Mouse (Mus musculus) lung, postnatal 4 days (tissue): ENCODE measurements around the gene Grb10.

Experiments
- DNase-seq, 2 experiments: peaks; one replicate each; pipeline ENCODE4 v3.0.0; 2021

The Grb10 gene

GRCm38 (mm10) chr11:12026638-12027037 lies 11.8 kb downstream of the Grb10 start:
- no peak for DNase-seq

DNA sequence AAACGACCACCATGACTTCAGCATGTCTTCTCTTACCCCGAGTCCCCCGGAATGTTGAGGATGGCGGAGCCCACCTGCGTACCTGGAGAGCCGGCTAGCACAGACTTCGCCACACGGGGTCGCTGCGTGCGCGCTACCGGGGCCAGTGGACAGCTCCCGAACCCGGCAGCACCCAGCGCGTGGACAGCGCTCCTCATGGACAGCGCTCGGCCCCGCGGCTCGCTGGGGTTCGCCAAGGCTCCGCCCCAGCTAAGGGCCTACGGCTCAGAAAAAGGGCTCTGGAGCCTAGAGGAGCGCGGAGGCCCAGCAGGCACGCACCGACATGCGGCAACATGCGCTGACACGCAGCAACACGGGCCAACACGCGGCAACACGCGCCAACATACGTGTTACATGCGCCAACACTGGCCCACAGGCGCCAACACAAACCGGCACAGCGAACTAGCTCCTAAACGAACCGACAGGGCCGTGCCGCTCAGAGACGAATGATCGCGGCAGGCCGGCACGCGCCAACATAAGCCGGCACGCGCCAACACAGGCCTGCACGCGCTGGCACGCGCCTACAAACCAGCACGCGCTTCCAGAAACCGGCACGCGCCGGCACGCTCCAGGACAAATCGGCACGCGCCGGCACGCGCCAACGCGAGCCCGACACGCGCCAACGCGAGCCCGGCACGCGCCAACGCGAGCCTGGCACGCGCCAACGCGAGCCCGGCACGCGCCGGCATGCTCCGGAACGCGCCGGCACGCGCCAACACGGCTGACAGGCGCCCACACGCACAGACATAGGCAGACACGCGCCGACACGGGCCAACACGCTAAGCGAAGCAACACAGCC lies 12.5 kb downstream of the Grb10 start:
- peak; percentile 85 to 86 for DNase-seq

GRCm38 (mm10) chr11:12025392-12025755 lies 13.1 kb downstream of the Grb10 start:
- no peak for DNase-seq

- no peak for DNase-seq
Measured at GRCm38 (mm10) chr11:12023051-12023450, 15.4 kb downstream of the Grb10 start.

GRCm38 (mm10) chr11:12019651-12020050 lies 18.8 kb downstream of the Grb10 start:
- DNase-seq = no peak

- no peak for DNase-seq
Measured at GRCm38 (mm10) chr11:12018604-12019003, 19.9 kb downstream of the Grb10 start.

DNA sequence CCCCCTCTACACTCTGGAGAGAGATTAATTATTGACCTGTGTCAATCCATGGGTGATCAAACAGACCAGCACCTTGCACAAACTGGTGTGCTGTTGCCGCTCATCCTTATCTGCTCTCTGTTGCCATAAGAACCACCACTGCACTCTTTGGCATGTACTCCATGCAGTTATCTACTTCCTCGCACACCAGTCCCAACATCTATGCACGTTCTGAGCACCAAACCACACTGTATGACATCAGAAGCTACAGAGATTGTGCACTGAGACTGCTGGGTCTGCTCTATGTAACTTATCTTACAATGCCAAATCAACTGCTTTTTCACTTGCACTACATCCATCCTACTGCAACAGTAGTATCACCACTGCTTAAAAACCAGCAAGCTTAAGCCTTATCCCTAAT lies 28.4 kb downstream of the Grb10 start:
- DNase-seq = no peak

- no peak for DNase-seq
Measured at GRCm38 (mm10) chr11:12000293-12000910, 38.1 kb downstream of the Grb10 start.

- DNase-seq = no peak
Measured at GRCm38 (mm10) chr11:11998881-11999280, 39.6 kb downstream of the Grb10 start.

DNA sequence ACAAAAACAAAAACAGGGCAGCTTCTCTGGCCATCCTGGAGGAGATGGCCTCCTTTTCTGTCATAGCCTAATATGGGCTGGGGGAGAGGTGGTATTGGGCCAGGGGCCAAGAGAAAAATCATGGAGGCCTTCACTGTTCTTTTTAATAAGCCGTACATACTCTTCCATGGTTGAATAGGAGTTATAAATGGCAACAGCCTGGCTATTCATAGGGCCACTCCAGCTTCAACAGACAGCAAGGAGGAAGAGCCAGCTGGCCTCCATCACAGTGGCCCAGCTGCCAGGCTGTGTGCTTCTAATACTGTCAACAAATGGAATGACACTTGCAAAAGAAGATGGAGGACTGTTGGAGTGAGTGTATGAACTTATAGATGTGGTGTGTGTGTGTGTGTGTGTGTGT lies 41.4 kb downstream of the Grb10 start:
- DNase-seq = peak in 1 of 2 experiments; percentile 63

- no peak for DNase-seq
Measured at GRCm38 (mm10) chr11:11995371-11995770, 43.1 kb downstream of the Grb10 start.

GRCm38 (mm10) chr11:11993807-11994206 lies 44.7 kb downstream of the Grb10 start:
- DNase-seq = no peak

- no peak for DNase-seq
Measured at GRCm38 (mm10) chr11:11993183-11993582, 45.3 kb downstream of the Grb10 start.

DNA sequence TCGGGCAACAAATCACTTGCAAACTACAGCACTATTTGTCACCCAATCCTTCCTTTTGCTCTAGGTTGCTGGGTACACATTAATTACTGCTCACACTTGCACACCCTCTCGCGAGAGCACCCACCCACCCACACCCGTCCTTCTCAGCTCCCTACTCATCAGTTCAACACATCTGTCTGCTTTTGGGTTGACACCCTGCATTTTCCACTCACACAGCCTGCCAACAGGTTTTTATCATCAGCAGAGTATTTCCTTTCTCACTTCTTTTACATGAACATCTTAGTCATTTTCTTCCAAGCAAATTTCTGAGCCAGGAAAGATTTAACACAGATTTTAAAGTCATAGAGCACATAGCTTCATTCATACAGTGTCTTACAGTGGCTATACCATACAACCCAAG lies 48.6 kb downstream of the Grb10 start:
- DNase-seq = no peak

DNA sequence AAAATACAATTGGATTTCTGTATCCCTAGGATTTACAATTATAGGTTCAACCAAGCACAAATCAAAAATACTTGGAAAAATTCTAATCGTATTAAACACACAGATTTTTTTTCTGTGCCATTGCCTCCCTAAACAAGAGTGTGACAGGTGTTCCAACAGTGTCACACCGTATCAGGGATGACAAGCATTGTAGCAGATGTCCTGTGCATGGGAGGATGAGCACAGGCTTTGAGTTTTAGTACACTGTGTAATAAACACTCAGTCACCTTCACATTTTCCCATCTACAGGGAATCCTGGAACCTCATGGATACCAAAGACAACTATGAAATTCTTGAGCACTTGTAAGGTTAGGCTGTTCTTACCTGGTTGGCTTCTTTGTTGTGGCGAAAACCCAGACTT lies 51.2 kb downstream of the Grb10 start:
- no peak for DNase-seq

DNA sequence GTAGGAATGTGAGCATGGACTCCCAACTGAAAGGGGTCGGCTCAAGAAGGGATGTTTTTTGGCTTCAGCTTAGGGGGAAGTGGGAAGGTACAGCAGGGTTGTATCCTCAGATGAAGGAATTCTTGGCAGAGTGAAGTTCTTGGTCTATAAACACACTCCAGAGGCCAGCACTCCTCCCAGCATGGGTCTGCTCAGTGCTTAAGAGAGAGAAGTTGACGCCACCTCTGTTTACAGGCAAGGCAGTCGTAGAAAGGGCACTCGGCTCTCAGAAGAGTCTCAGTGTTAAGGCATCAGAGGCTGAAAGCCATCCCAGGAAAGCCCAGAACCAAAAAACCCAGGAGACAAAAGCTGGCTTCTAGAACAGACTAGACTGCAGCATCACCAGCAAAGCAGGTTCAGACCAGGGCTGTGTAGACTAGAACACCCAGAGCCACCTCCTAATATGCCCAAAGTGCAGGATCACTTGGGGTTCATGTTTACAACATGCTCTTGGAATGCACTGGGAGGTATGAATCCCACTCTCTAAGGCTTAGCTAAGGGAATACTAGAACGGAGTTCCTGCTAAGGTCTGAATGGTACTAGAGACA lies 59.8 kb downstream of the Grb10 start:
- DNase-seq = no peak

- no peak for DNase-seq
Measured at GRCm38 (mm10) chr11:11974591-11975255, 63.8 kb downstream of the Grb10 start.

GRCm38 (mm10) chr11:11973366-11974014 lies 65.0 kb downstream of the Grb10 start:
- peak; percentile 79 to 80 for DNase-seq

GRCm38 (mm10) chr11:11972401-11973110 lies 65.9 kb downstream of the Grb10 start:
- no peak for DNase-seq

GRCm38 (mm10) chr11:11970246-11970645 lies 68.2 kb downstream of the Grb10 start:
- no peak for DNase-seq

DNA sequence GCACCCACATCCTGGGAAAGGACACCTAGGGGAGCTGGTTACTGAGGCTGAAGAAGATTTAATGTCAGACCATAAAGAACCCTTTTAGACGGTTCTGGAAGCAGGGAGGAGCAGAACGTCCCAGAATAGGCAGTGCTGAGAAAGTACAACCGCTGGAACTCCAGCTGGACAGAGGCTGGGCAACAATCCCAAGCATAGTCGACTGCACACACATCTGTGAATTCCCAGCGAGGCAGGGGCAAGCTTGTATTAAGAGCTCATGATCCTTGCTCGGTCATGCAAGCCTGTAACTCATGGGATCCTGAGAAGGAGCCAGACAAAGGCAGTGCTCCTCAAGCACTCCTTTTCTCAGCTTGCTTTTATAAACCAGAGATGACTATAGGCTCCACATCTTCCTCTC lies 69.7 kb downstream of the Grb10 start:
- DNase-seq = peak in 1 of 2 experiments; percentile 70

GRCm38 (mm10) chr11:11967519-11967918 lies 71.0 kb downstream of the Grb10 start:
- DNase-seq = no peak
